Mouse (Mus musculus): ENCODE data around the gene Rhbdl3. TPM values are rescaled to one million over a fixed set of nuclear protein-coding genes. Genes with fewer than 3 reads are reported as not detected.

The Rhbdl3 gene
- polyA plus RNA-seq, 1 experiment = 8.4 TPM

GRCm38 (mm10) chr11:80304846-80305245 lies 4.1 kb downstream of the Rhbdl3 start:
- TF ChIP-seq POLR2A (IDR thresholded peaks at IDR 0.05; ENCODE audit: extremely low read depth, insufficient read depth, low read length) (no peak), CTCF (IDR thresholded peaks at IDR 0.05; ENCODE audit: extremely low read depth, insufficient read depth, low read length) (no peak)
- H3K4me1 ChIP-seq (ENCODE audit: control insufficient read depth, insufficient read depth, low read length) = 0 out of 2 replicates have a peak, but pooled peaks cover 3% of the 10 kb centered on the region
- H3K27ac ChIP-seq (ENCODE audit: insufficient read depth, low read length) = no peak overlapping the region
- H3K4me3 ChIP-seq (ENCODE audit: insufficient read depth, low read length) = no peak overlapping the region

DNA sequence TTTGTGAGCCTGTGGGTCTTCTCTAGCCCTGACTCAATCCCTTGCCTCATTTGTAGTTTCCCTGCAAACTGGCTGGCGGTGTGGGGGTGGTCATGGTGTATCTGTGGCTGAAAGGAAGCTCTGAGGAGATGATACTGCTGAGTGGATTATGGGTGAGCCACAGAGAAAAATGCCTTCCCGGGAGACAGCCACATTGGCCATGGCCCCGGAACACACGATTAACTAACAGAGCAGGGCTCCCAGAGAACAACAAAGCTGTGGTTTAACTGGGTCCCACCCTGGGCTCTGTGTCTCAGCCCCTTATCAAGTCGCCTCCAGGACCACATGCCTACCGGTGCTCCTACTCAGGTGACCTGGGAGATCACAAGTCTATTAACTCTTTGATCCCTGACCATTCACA lies 7.8 kb downstream of the Rhbdl3 start:
- Histone ChIP-seq H3K4me1 (ENCODE audit: control insufficient read depth, insufficient read depth, low read length) (no peaks in the 10 kb centered on the region), H3K4me3 (ENCODE audit: insufficient read depth, low read length) (no peak overlapping the region), H3K27ac (ENCODE audit: insufficient read depth, low read length) (no peak overlapping the region)
- TF ChIP-seq POLR2A (IDR thresholded peaks at IDR 0.05; ENCODE audit: extremely low read depth, insufficient read depth, low read length) = no peak
- no peak for TF ChIP-seq CTCF (IDR thresholded peaks at IDR 0.05; ENCODE audit: extremely low read depth, insufficient read depth, low read length)

- no peaks in the 10 kb centered on the region for H3K4me1 ChIP-seq (ENCODE audit: control insufficient read depth, insufficient read depth, low read length)
- H3K4me3 ChIP-seq (ENCODE audit: insufficient read depth, low read length) = no peak overlapping the region
- TF ChIP-seq CTCF (IDR thresholded peaks at IDR 0.05; ENCODE audit: extremely low read depth, insufficient read depth, low read length) (no peak), POLR2A (IDR thresholded peaks at IDR 0.05; ENCODE audit: extremely low read depth, insufficient read depth, low read length) (no peak)
- H3K27ac ChIP-seq (ENCODE audit: insufficient read depth, low read length) = no peak overlapping the region
Observed at GRCm38 (mm10) chr11:80311271-80311670, 10.6 kb downstream of the Rhbdl3 start.

- no peak for TF ChIP-seq CTCF (IDR thresholded peaks at IDR 0.05; ENCODE audit: extremely low read depth, insufficient read depth, low read length)
- TF ChIP-seq POLR2A (IDR thresholded peaks at IDR 0.05; ENCODE audit: extremely low read depth, insufficient read depth, low read length) = no peak
- H3K4me1 ChIP-seq (ENCODE audit: control insufficient read depth, insufficient read depth, low read length) = no peaks in the 10 kb centered on the region
- no peak overlapping the region for H3K4me3 ChIP-seq (ENCODE audit: insufficient read depth, low read length)
- no peak overlapping the region for H3K27ac ChIP-seq (ENCODE audit: insufficient read depth, low read length)
Observed at GRCm38 (mm10) chr11:80312049-80312448, 11.3 kb downstream of the Rhbdl3 start.

DNA sequence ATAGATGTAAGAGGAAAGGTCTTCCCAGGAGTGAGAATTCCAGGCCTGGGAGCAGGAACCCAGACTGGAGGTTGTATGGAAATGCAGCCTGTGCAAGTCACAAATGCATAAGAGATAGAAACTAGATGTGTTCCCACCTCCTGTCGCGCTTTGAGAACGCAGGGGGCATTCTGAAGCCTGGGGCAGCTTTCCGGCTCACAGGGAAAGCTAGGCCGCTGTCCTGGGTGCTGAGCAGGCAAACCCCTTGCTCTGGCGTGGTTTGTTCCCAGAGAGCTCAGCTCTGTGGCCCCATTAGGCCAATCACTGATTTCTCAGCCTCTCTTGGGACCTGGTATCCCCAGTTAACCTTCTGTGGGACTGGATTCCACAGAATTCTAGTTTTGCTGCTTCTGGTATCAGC lies 11.9 kb downstream of the Rhbdl3 start:
- H3K4me3 ChIP-seq (ENCODE audit: insufficient read depth, low read length) = no peak overlapping the region
- TF ChIP-seq POLR2A (IDR thresholded peaks at IDR 0.05; ENCODE audit: extremely low read depth, insufficient read depth, low read length) = no peak
- no peak for TF ChIP-seq CTCF (IDR thresholded peaks at IDR 0.05; ENCODE audit: extremely low read depth, insufficient read depth, low read length)
- H3K27ac ChIP-seq (ENCODE audit: insufficient read depth, low read length) = no peak overlapping the region
- H3K4me1 ChIP-seq (ENCODE audit: control insufficient read depth, insufficient read depth, low read length) = no peaks in the 10 kb centered on the region

GRCm38 (mm10) chr11:80313462-80313861 lies 12.8 kb downstream of the Rhbdl3 start:
- no peaks in the 10 kb centered on the region for H3K4me1 ChIP-seq (ENCODE audit: control insufficient read depth, insufficient read depth, low read length)
- no peak overlapping the region for H3K4me3 ChIP-seq (ENCODE audit: insufficient read depth, low read length)
- H3K27ac ChIP-seq (ENCODE audit: insufficient read depth, low read length) = no peak overlapping the region
- no peak for TF ChIP-seq CTCF (IDR thresholded peaks at IDR 0.05; ENCODE audit: extremely low read depth, insufficient read depth, low read length)
- no peak for TF ChIP-seq POLR2A (IDR thresholded peaks at IDR 0.05; ENCODE audit: extremely low read depth, insufficient read depth, low read length)

GRCm38 (mm10) chr11:80313944-80314343 lies 13.2 kb downstream of the Rhbdl3 start:
- H3K4me1 ChIP-seq (ENCODE audit: control insufficient read depth, insufficient read depth, low read length) = no peaks in the 10 kb centered on the region
- no peak overlapping the region for H3K4me3 ChIP-seq (ENCODE audit: insufficient read depth, low read length)
- H3K27ac ChIP-seq (ENCODE audit: insufficient read depth, low read length) = no peak overlapping the region
- TF ChIP-seq POLR2A (IDR thresholded peaks at IDR 0.05; ENCODE audit: extremely low read depth, insufficient read depth, low read length) (no peak), CTCF (IDR thresholded peaks at IDR 0.05; ENCODE audit: extremely low read depth, insufficient read depth, low read length) (no peak)

DNA sequence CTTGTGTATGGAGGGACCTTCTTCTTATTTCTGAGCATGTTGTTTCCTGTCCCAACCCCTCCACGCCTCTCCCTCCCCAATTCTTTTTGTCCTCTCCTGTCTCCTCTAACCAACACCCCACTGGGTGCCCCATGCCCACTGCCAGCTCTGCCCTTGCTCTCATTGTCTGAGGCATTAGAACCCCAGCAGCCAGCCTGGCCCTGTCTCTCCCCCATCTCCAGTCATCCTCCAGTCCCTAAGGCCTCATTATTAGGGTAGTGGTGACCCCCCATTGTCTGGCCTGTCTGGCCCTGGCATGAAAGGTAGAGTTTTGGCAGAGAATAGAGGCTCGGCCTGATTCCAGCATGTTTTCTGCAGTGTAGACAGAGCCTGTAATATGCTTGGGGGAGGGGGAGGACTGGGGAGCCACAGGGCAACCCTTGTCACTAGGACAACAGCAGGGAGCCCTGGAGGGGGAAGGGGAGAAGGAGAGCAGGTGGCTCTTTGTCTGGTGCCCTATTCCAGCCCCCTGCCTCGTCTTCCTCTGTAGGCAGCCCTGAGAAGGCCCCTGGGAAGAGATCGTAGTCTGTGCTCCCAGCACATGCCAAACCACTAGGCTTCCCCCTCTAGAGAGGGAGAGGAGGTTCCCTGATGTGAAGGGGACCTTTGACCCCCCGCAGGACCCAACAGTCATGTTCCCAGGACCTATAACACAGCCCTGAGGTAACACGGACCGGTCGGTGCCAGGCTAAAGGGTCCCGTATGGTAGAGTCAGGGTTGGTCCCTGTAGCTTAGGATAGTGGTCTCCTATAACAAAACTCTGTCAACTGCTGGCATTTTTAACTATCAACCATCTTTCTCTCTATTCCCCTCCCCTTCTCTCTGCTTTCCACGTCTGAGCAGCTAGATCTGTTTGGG lies 15.3 kb downstream of the Rhbdl3 start:
- Histone ChIP-seq H3K4me3 (ENCODE audit: insufficient read depth, low read length) (no peak overlapping the region), H3K4me1 (ENCODE audit: control insufficient read depth, insufficient read depth, low read length) (no peaks in the 10 kb centered on the region), H3K27ac (ENCODE audit: insufficient read depth, low read length) (no peak overlapping the region)
- no peak for TF ChIP-seq CTCF (IDR thresholded peaks at IDR 0.05; ENCODE audit: extremely low read depth, insufficient read depth, low read length)
- no peak for TF ChIP-seq POLR2A (IDR thresholded peaks at IDR 0.05; ENCODE audit: extremely low read depth, insufficient read depth, low read length)

DNA sequence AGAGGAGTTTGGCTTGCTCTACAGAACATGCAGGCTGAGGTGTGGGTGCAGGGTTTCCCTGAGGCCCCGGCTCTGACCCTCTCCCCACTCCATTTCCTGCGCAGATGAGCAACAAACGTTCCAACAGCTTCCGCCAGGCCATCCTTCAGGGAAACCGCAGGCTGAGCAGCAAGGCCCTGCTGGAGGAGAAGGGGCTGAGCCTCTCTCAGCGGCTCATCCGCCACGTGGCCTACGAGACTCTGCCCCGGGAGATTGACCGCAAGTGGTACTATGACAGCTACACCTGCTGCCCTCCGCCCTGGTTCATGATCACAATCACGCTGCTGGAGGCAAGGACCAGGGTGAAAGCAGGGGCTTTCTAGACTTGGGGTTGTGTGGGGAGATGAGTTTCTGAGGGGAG lies 22.5 kb downstream of the Rhbdl3 start:
- no peak overlapping the region for H3K27ac ChIP-seq (ENCODE audit: insufficient read depth, low read length)
- no peaks in the 10 kb centered on the region for H3K4me1 ChIP-seq (ENCODE audit: control insufficient read depth, insufficient read depth, low read length)
- H3K4me3 ChIP-seq (ENCODE audit: insufficient read depth, low read length) = no peak overlapping the region
- TF ChIP-seq POLR2A (IDR thresholded peaks at IDR 0.05; ENCODE audit: extremely low read depth, insufficient read depth, low read length) = no peak
- TF ChIP-seq CTCF (IDR thresholded peaks at IDR 0.05; ENCODE audit: extremely low read depth, insufficient read depth, low read length) = no peak

GRCm38 (mm10) chr11:80324636-80325035 lies 23.9 kb downstream of the Rhbdl3 start:
- TF ChIP-seq CTCF (IDR thresholded peaks at IDR 0.05; ENCODE audit: extremely low read depth, insufficient read depth, low read length) = no peak
- TF ChIP-seq POLR2A (IDR thresholded peaks at IDR 0.05; ENCODE audit: extremely low read depth, insufficient read depth, low read length) = no peak
- H3K27ac ChIP-seq (ENCODE audit: insufficient read depth, low read length) = no peak overlapping the region
- H3K4me3 ChIP-seq (ENCODE audit: insufficient read depth, low read length) = no peak overlapping the region
- H3K4me1 ChIP-seq (ENCODE audit: control insufficient read depth, insufficient read depth, low read length) = no peaks in the 10 kb centered on the region

Measured in cortical plate, adult 2 months (tissue).